Mouse (Mus musculus): ENCODE data around the gene Dpt. TPM values are rescaled to one million over a fixed set of nuclear protein-coding genes. Genes with fewer than 3 reads are reported as not detected.
"Not testable (repeated sequence)": the region's sequence is repeated elsewhere in the genome, so short reads cannot be mapped to it uniquely, and the experiment has no call there.

Dpt gene
- 10 to 100 TPM; 47.4 to 53.0 TPM for total RNA-seq (2021)
- long read RNA-seq, experiment 1, partial matches to known transcripts: 0 of 7 reads
- long read RNA-seq, experiment 1, other reads (novel, unspliced or antisense): 4 of 7 reads
- long read RNA-seq, experiment 2, transcript Dpt-201 (4 exons, 1,724 nt): major isoform, 6 of 11 reads
- long read RNA-seq, experiment 2, partial matches to known transcripts: 5 of 11 reads
- long read RNA-seq, experiment 2, other reads (novel, unspliced or antisense): 0 of 11 reads

- peak; percentile 78 for DNase-seq (ENCODE audit: low spot score)
Observed at GRCm38 (mm10) chr1:164796471-164796870, at the start of gene Dpt. TSS of gene Dpt (plus strand) at chr1:164796644.

- no peak for DNase-seq (ENCODE audit: low spot score)
Observed at GRCm38 (mm10) chr1:164753736-164754135, 42.7 kb upstream of the Dpt start.

- DNase-seq (ENCODE audit: low spot score): no peak
Observed at GRCm38 (mm10) chr1:164755671-164756070, 40.8 kb upstream of the Dpt start.

GRCm38 (mm10) chr1:164756951-164757350 lies 39.5 kb upstream of the Dpt start:
- no peak for DNase-seq (ENCODE audit: low spot score)

GRCm38 (mm10) chr1:164758401-164758800 lies 38.0 kb upstream of the Dpt start:
- no peak for DNase-seq (ENCODE audit: low spot score)

GRCm38 (mm10) chr1:164762276-164762675 lies 34.2 kb upstream of the Dpt start:
- no peak for DNase-seq (ENCODE audit: low spot score)

GRCm38 (mm10) chr1:164766646-164767045 lies 29.8 kb upstream of the Dpt start:
- DNase-seq (ENCODE audit: low spot score): no peak

- peak; percentile 96 for DNase-seq (ENCODE audit: low spot score)
Observed at GRCm38 (mm10) chr1:164770611-164771010, 25.8 kb upstream of the Dpt start.

GRCm38 (mm10) chr1:164780851-164781510 lies 15.5 kb upstream of the Dpt start:
- DNase-seq (ENCODE audit: low spot score): no peak

GRCm38 (mm10) chr1:164786165-164786564 lies 10.3 kb upstream of the Dpt start:
- DNase-seq (ENCODE audit: low spot score): peak; percentile 40

- no peak for DNase-seq (ENCODE audit: low spot score)
Observed at GRCm38 (mm10) chr1:164787771-164788170, 8.7 kb upstream of the Dpt start.

GRCm38 (mm10) chr1:164788292-164788691 lies 8.2 kb upstream of the Dpt start:
- no peak for DNase-seq (ENCODE audit: low spot score)

GRCm38 (mm10) chr1:164790296-164790695 lies 6.1 kb upstream of the Dpt start:
- not testable (repeated sequence) for DNase-seq (ENCODE audit: low spot score)

- DNase-seq (ENCODE audit: low spot score): no peak
Observed at GRCm38 (mm10) chr1:164793049-164793448, 3.4 kb upstream of the Dpt start.

GRCm38 (mm10) chr1:164797746-164798285 lies 1.4 kb downstream of the Dpt start:
- DNase-seq (ENCODE audit: low spot score): no peak

GRCm38 (mm10) chr1:164798471-164798922 lies 2.1 kb downstream of the Dpt start:
- DNase-seq (ENCODE audit: low spot score): peak; percentile 80

GRCm38 (mm10) chr1:164799161-164799560 lies 2.7 kb downstream of the Dpt start:
- no peak for DNase-seq (ENCODE audit: low spot score)

- no peak for DNase-seq (ENCODE audit: low spot score)
Observed at GRCm38 (mm10) chr1:164804277-164804676, 7.8 kb downstream of the Dpt start.

GRCm38 (mm10) chr1:164804751-164805435 lies 8.4 kb downstream of the Dpt start:
- no peak for DNase-seq (ENCODE audit: low spot score)

GRCm38 (mm10) chr1:164809371-164809770 lies 12.9 kb downstream of the Dpt start:
- peak; percentile 51 for DNase-seq (ENCODE audit: low spot score)

GRCm38 (mm10) chr1:164811296-164811695 lies 14.9 kb downstream of the Dpt start:
- DNase-seq (ENCODE audit: low spot score): no peak

GRCm38 (mm10) chr1:164814243-164814642 lies 17.8 kb downstream of the Dpt start:
- DNase-seq (ENCODE audit: low spot score): peak; percentile 61
